Mouse (Mus musculus): Measurements from ENCODE around the gene Armc2. TPM values are rescaled to one million over a fixed set of nuclear protein-coding genes. Genes with fewer than 3 reads are reported as not detected.

Armc2 gene
- total and polyA plus RNA-seq, 3 experiments, result 0.34 to 0.99 (median 0.90) TPM

- H3K4me1 ChIP-seq (ENCODE audit: control insufficient read depth in 1 of 2, insufficient read depth in 2 of 2), result no peaks in the 10 kb centered on the region
- in situ Hi-C loops (cut with MboI; ENCODE audit: low pct_ligation_motif_present, low pct_unique_long_range_greater_than_20kb, low sequenced_read_pairs) (loop anchor here (25.0 kb wide), 1 partner anchor 290 kb away; the partner anchor contains the start of gene Ccdc162), dilution Hi-C loops (cut with MboI; ENCODE audit: extremely low pct_ligation_motif_present, extremely low pct_unique_long_range_greater_than_20kb, low sequenced_read_pairs) (no loop called here)
- H3K9ac ChIP-seq (ENCODE audit: insufficient read depth, low read depth), result no peak overlapping the region
- H3K4me3 ChIP-seq (replicated peaks in 1 of 3; ENCODE audit: low read depth in 2 of 3, low read length in 2 of 3, poor library complexity in 1 of 3), result no peak overlapping the region
- no peak overlapping the region for H3K27ac ChIP-seq (ENCODE audit: insufficient read depth, low read depth)
- no peaks in the 10 kb centered on the region for H3K36me3 ChIP-seq (replicated peaks in 1 of 2; ENCODE audit: control insufficient read depth in 1 of 2, insufficient read depth in 1 of 2, low read length in 1 of 2)
- H3K4me2 ChIP-seq (ENCODE audit: insufficient read depth, low read depth, poor library complexity, severe bottlenecking), result no peak overlapping the region
- no peaks in the 10 kb centered on the region for H3K27me3 ChIP-seq (replicated peaks)
- TF ChIP-seq NRF1 (IDR thresholded peaks at IDR 0.05; ENCODE audit: low read depth, low read length), result no peak
- no peak for TF ChIP-seq USF2 (conservative IDR thresholded peaks at IDR 0.05; ENCODE audit: low read depth, low read length)
- TF ChIP-seq BHLHE40 (IDR thresholded peaks at IDR 0.05; ENCODE audit: low read depth, low read length), result no peak
- no peak for TF ChIP-seq UBTF (IDR thresholded peaks at IDR 0.05; ENCODE audit: low read depth, low read length)
- no peaks in the 10 kb centered on the region for H3K79me2 ChIP-seq (replicated peaks; ENCODE audit: control insufficient read depth, extremely low read depth, insufficient read depth, poor library complexity, severe bottlenecking)
- no peak for DNase-seq (ENCODE audit: extremely low read depth)
- H3K9me3 ChIP-seq (replicated peaks; ENCODE audit: low read length), result no peaks in the 10 kb centered on the region
Measured at GRCm38 (mm10) chr10:42002436-42002835, 15.8 kb downstream of the Armc2 start.

GRCm38 (mm10) chr10:42001260-42001659 is 17.0 kb downstream of the Armc2 start:
- H3K79me2 ChIP-seq (replicated peaks; ENCODE audit: control insufficient read depth, extremely low read depth, insufficient read depth, poor library complexity, severe bottlenecking), result no peaks in the 10 kb centered on the region
- no peak overlapping the region for H3K9ac ChIP-seq (ENCODE audit: insufficient read depth, low read depth)
- H3K4me3 ChIP-seq (replicated peaks in 1 of 3; ENCODE audit: low read depth in 2 of 3, low read length in 2 of 3, poor library complexity in 1 of 3), result no peak overlapping the region
- no peak for TF ChIP-seq JUND (conservative IDR thresholded peaks at IDR 0.05; ENCODE audit: low read depth, low read length)
- no peak for TF ChIP-seq MEF2A (IDR thresholded peaks at IDR 0.05; ENCODE audit: borderline replicate concordance, low read depth, low read length)
- TF ChIP-seq CHD2 (IDR thresholded peaks at IDR 0.05; ENCODE audit: low read length), result no peak
- no peak for TF ChIP-seq ELF1 (IDR thresholded peaks at IDR 0.05; ENCODE audit: low read depth, low read length)
- no peak for TF ChIP-seq E2F4 (IDR thresholded peaks at IDR 0.05; ENCODE audit: insufficient replicate concordance, low read depth, low read length)
- no peak for TF ChIP-seq MAZ (IDR thresholded peaks at IDR 0.05; ENCODE audit: low read depth, low read length)
- no peak for TF ChIP-seq CTCF (conservative IDR thresholded peaks at IDR 0.05 in 1 of 2, IDR thresholded peaks at IDR 0.05 in 1 of 2; ENCODE audit: low read depth in 2 of 2, low read length in 2 of 2)
- no peak for TF ChIP-seq USF2 (conservative IDR thresholded peaks at IDR 0.05; ENCODE audit: low read depth, low read length)
- TF ChIP-seq ZMIZ1 (IDR thresholded peaks at IDR 0.05; ENCODE audit: low read depth, low read length), result no peak
- no peak for TF ChIP-seq GABPA (IDR thresholded peaks at IDR 0.05; ENCODE audit: insufficient replicate concordance, low read depth, low read length)
- TF ChIP-seq SMC3 (IDR thresholded peaks at IDR 0.05; ENCODE audit: low read depth, low read length), result no peak
- no peak for TF ChIP-seq CHD1 (IDR thresholded peaks at IDR 0.05; ENCODE audit: low read depth, low read length)
- DNase-seq (ENCODE audit: extremely low read depth), result no peak
- no peaks in the 10 kb centered on the region for H3K9me3 ChIP-seq (replicated peaks; ENCODE audit: low read length)
- H3K27me3 ChIP-seq (replicated peaks), result no peaks in the 10 kb centered on the region
- in situ Hi-C loops (cut with MboI; ENCODE audit: low pct_ligation_motif_present, low pct_unique_long_range_greater_than_20kb, low sequenced_read_pairs) (loop anchor here (25.0 kb wide), 1 partner anchor 289 kb away; the partner anchor contains the start of gene Ccdc162), dilution Hi-C loops (cut with MboI; ENCODE audit: extremely low pct_ligation_motif_present, extremely low pct_unique_long_range_greater_than_20kb, low sequenced_read_pairs) (no loop called here)
- H3K36me3 ChIP-seq (replicated peaks in 1 of 2; ENCODE audit: control insufficient read depth in 1 of 2, insufficient read depth in 1 of 2, low read length in 1 of 2), result no peaks in the 10 kb centered on the region
- H3K27ac ChIP-seq (ENCODE audit: insufficient read depth, low read depth), result no peak overlapping the region
- no peaks in the 10 kb centered on the region for H3K4me1 ChIP-seq (ENCODE audit: control insufficient read depth in 1 of 2, insufficient read depth in 2 of 2)
- H3K4me2 ChIP-seq (ENCODE audit: insufficient read depth, low read depth, poor library complexity, severe bottlenecking), result no peak overlapping the region

All from CH12.LX (cell line).